11 mouse cellular contexts compared by ENCODE assay signal in genomic region chr16:4912074-4912648, GRCm38 (mm10). TPM values are rescaled to one million over a fixed set of nuclear protein-coding genes. Genes with fewer than 3 reads are reported as not detected.
DNase-seq lines count a peak whose midpoint lies in the region; ATAC-seq and TF ChIP-seq lines count a peak whose summit lies in the region.
"Had no signal": no experiment of that assay in that cellular context is flagged by ENCODE, and none has a peak within 500 bp of the region (broad histone marks: within the 10 kb centered on the region; RNA-seq: fewer than 3 reads in every experiment).

No protein-coding gene starts in this region.

- H3K79me2 ChIP-seq in heart, adult 2 months (replicated peaks; ENCODE audit: control insufficient read depth, insufficient read depth, low read length) = no peaks in the 10 kb centered on the region

- H3K36me3 ChIP-seq in heart, adult 2 months (ENCODE audit: control insufficient read depth, insufficient read depth, low read length) = peaks cover 2% of the 10 kb centered on the region; the same call in 1 of the 2 replicates
- peaks cover 18% of the 10 kb centered on the region for H3K36me3 ChIP-seq in heart, embryonic 11.5 days (ENCODE audit: control insufficient read depth, insufficient read depth, low read length)
- peaks cover 18% of the 10 kb centered on the region for H3K36me3 ChIP-seq in liver, embryonic 11.5 days (ENCODE audit: control insufficient read depth, insufficient read depth, low read length)
- peaks cover 30% of the 10 kb centered on the region for H3K36me3 ChIP-seq in intestine, embryonic 16.5 days (ENCODE audit: control insufficient read depth, insufficient read depth, low read length)
- peaks cover 73% of the 10 kb centered on the region for H3K36me3 ChIP-seq in neural tube, embryonic 15.5 days
- H3K36me3 ChIP-seq in forebrain, embryonic 11.5 days (ENCODE audit: control insufficient read depth, insufficient read depth, low read length) = no peaks in the 10 kb centered on the region

- no peak overlapping the region for H3K4me3 ChIP-seq in heart, adult 2 months
- no peak overlapping the region for H3K4me3 ChIP-seq in heart, embryonic 11.5 days (ENCODE audit: low read depth, low read length)
- H3K4me3 ChIP-seq in liver, embryonic 11.5 days (ENCODE audit: low read depth, low read length) = no peak overlapping the region
- H3K4me3 ChIP-seq in intestine, embryonic 16.5 days (ENCODE audit: low read length) = no peak overlapping the region
- H3K4me3 ChIP-seq in neural tube, embryonic 15.5 days (replicated peaks) = no peak overlapping the region
- H3K4me3 ChIP-seq in forebrain, embryonic 11.5 days (ENCODE audit: low read depth, low read length) = no peak overlapping the region
- H3K4me3 ChIP-seq: forebrain, embryonic 12.5 days; midbrain, embryonic 12.5 days had no signal

- DNase-seq in heart, adult 2 months = no peak
- DNase-seq in liver, embryonic 11.5 days (ENCODE audit: low spot score) = no peak
- no peak for DNase-seq in liver
- no peak for DNase-seq in forebrain, embryonic 11.5 days (ENCODE audit: low spot score)
- DNase-seq in thymus, postnatal 0 days (ENCODE audit: low spot score) = no peak
- DNase-seq: cerebellum, adult 11-12 months had no signal

- H3K4me1 ChIP-seq in heart, adult 2 months (ENCODE audit: control insufficient read depth, insufficient read depth, low read length) = peaks cover 16% of the 10 kb centered on the region
- H3K4me1 ChIP-seq in heart, embryonic 11.5 days (ENCODE audit: control insufficient read depth, insufficient read depth, low read length) = peaks cover 5% of the 10 kb centered on the region; the same call in 1 of the 2 replicates
- H3K4me1 ChIP-seq in liver, embryonic 11.5 days (replicated peaks; ENCODE audit: control insufficient read depth, insufficient read depth, low read length) = peaks cover 4% of the 10 kb centered on the region; the same call in 1 of the 2 replicates
- H3K4me1 ChIP-seq in intestine, embryonic 16.5 days (ENCODE audit: control insufficient read depth, insufficient read depth, low read length) = peaks cover 2% of the 10 kb centered on the region; the same call in 1 of the 2 replicates
- peaks cover 10% of the 10 kb centered on the region; the same call in 1 of the 2 replicates for H3K4me1 ChIP-seq in neural tube, embryonic 15.5 days
- no peaks in the 10 kb centered on the region for H3K4me1 ChIP-seq in forebrain, embryonic 11.5 days (replicated peaks; ENCODE audit: control insufficient read depth, insufficient read depth, low read length)

- no peak for TF ChIP-seq POLR2A in heart, adult 2 months (IDR thresholded peaks at IDR 0.05; ENCODE audit: insufficient read depth, low read depth, low read length)

- H3K9me3 ChIP-seq in heart, embryonic 11.5 days (replicated peaks; ENCODE audit: control insufficient read depth, low read length) = no peaks in the 10 kb centered on the region
- H3K9me3 ChIP-seq in liver, embryonic 11.5 days (ENCODE audit: control insufficient read depth, low read length) = no peaks in the 10 kb centered on the region
- H3K9me3 ChIP-seq in intestine, embryonic 16.5 days (ENCODE audit: control insufficient read depth, low read length) = no peaks in the 10 kb centered on the region
- no peaks in the 10 kb centered on the region for H3K9me3 ChIP-seq in neural tube, embryonic 15.5 days (replicated peaks)
- no peaks in the 10 kb centered on the region for H3K9me3 ChIP-seq in forebrain, embryonic 11.5 days (ENCODE audit: control insufficient read depth, low read length)
- H3K9me3 ChIP-seq: forebrain, embryonic 12.5 days; midbrain, embryonic 12.5 days had no signal

- peak overlapping the region; percentile 58 for H3K27ac ChIP-seq in heart, adult 2 months
- H3K27ac ChIP-seq in heart, embryonic 11.5 days (ENCODE audit: low read depth, low read length) = no peak overlapping the region
- H3K27ac ChIP-seq in liver, embryonic 11.5 days (ENCODE audit: low read depth, low read length) = peak overlapping the region; percentile 21; the same call in 1 of the 2 replicates
- H3K27ac ChIP-seq in intestine, embryonic 16.5 days (ENCODE audit: low read length) = peak overlapping the region; percentile 62; the same call in 1 of the 2 replicates
- 0 out of 2 replicates have a peak overlapping the region, but pooled peaks have one; percentile 51 for H3K27ac ChIP-seq in neural tube, embryonic 15.5 days (replicated peaks)
- H3K27ac ChIP-seq in forebrain, embryonic 11.5 days (ENCODE audit: low read depth, low read length) = no peak overlapping the region
- H3K27ac ChIP-seq: midbrain, embryonic 12.5 days had no signal

- no peaks in the 10 kb centered on the region for H3K27me3 ChIP-seq in heart, adult 2 months (ENCODE audit: control insufficient read depth, insufficient read depth, low read length)
- no peaks in the 10 kb centered on the region for H3K27me3 ChIP-seq in heart, embryonic 11.5 days (ENCODE audit: control insufficient read depth, insufficient read depth, low read length)
- no peaks in the 10 kb centered on the region for H3K27me3 ChIP-seq in liver, embryonic 11.5 days (replicated peaks; ENCODE audit: control insufficient read depth, insufficient read depth, low read length)
- H3K27me3 ChIP-seq in intestine, embryonic 16.5 days (replicated peaks; ENCODE audit: control insufficient read depth, insufficient read depth, low read length) = no peaks in the 10 kb centered on the region
- H3K27me3 ChIP-seq in neural tube, embryonic 15.5 days (replicated peaks) = no peaks in the 10 kb centered on the region
- no peaks in the 10 kb centered on the region for H3K27me3 ChIP-seq in forebrain, embryonic 11.5 days (ENCODE audit: control insufficient read depth, insufficient read depth, low read length)
- H3K27me3 ChIP-seq: forebrain, embryonic 12.5 days; midbrain, embryonic 12.5 days had no signal

- no peak overlapping the region for H3K9ac ChIP-seq in heart, adult 2 months (ENCODE audit: low read depth, low read length)
- H3K9ac ChIP-seq in heart, embryonic 11.5 days (ENCODE audit: low read depth, low read length) = no peak overlapping the region
- no peak overlapping the region for H3K9ac ChIP-seq in liver, embryonic 11.5 days (ENCODE audit: low read depth, low read length)
- no peak overlapping the region for H3K9ac ChIP-seq in intestine, embryonic 16.5 days (ENCODE audit: low read depth, low read length)
- no peak overlapping the region for H3K9ac ChIP-seq in neural tube, embryonic 15.5 days (replicated peaks)
- H3K9ac ChIP-seq in forebrain, embryonic 11.5 days (ENCODE audit: low read length) = no peak overlapping the region
- H3K9ac ChIP-seq: forebrain, embryonic 12.5 days; midbrain, embryonic 12.5 days had no signal

- no peak for ATAC-seq in heart, embryonic 11.5 days (replicated peaks; ENCODE audit: insufficient number of reproducible peaks, low FRiP score, low TSS enrichment)
- peak; percentile 51 for ATAC-seq in liver, embryonic 11.5 days (replicated peaks; ENCODE audit: low FRiP score)
- ATAC-seq in intestine, embryonic 16.5 days = no peak
- no peak for ATAC-seq in neural tube, embryonic 15.5 days (ENCODE audit: low FRiP score)
- ATAC-seq in forebrain, embryonic 11.5 days (replicated peaks; ENCODE audit: low FRiP score) = no peak

- no peak overlapping the region for H3K4me2 ChIP-seq in heart, embryonic 11.5 days
- H3K4me2 ChIP-seq in liver, embryonic 11.5 days = no peak overlapping the region
- no peak overlapping the region for H3K4me2 ChIP-seq in intestine, embryonic 16.5 days (ENCODE audit: low read depth, low read length)
- no peak overlapping the region for H3K4me2 ChIP-seq in neural tube, embryonic 15.5 days
- no peak overlapping the region for H3K4me2 ChIP-seq in forebrain, embryonic 11.5 days (ENCODE audit: low read depth, low read length, severe bottlenecking)
- H3K4me2 ChIP-seq: forebrain, embryonic 12.5 days; midbrain, embryonic 12.5 days had no signal

- intact Hi-C loops in heart, adult 2 months (cut with DNase I) = loop anchor here (2.0 kb wide), 1 partner anchor 33 kb away; no protein-coding TSS in a partner anchor

- WGBS in heart, adult 2 months = 73% methylated on average over 10 of the region's 10 CpGs
- 72% methylated on average over 10 of the region's 10 CpGs for WGBS in heart, embryonic 11.5 days (ENCODE audit: insufficient replicate concordance)
- 60% methylated on average over 10 of the region's 10 CpGs for WGBS in liver, embryonic 11.5 days
- WGBS in intestine, embryonic 16.5 days = 80% methylated on average over 10 of the region's 10 CpGs
- WGBS in neural tube, embryonic 15.5 days = 77% methylated on average over 10 of the region's 10 CpGs
- 75% methylated on average over 10 of the region's 10 CpGs for WGBS in forebrain, embryonic 11.5 days

- no peak for TF ChIP-seq CTCF in heart, adult 2 months (IDR thresholded peaks at IDR 0.05)

- no peak for TF ChIP-seq EP300 in heart, adult 2 months (IDR thresholded peaks at IDR 0.05; ENCODE audit: insufficient read depth, low read depth, low read length)

RNA-seq across cellular contexts. Expression of gene Mgrn1, which starts 26.1 kb away (rescaled TPM):
- total RNA-seq in heart, adult 2 months (2021) = 100 to 1,000 TPM; 148 to 168 TPM
- polyA plus RNA-seq in heart, adult 2 months (2012; rRNA removed) = 274 and 284 TPM in 2 replicates
- polyA plus RNA-seq in heart, embryonic 11.5 days (2014; fragmentation: Nextera tagmentation; extraction: Ambion mirVana) = 96.8 and 112 TPM in 2 replicates
- 50.5 and 52.5 TPM in 2 replicates for polyA plus RNA-seq in liver, embryonic 11.5 days (2014; fragmentation: Nextera tagmentation; extraction: Ambion mirVana)
- polyA plus RNA-seq in intestine, embryonic 16.5 days (2015; fragmentation: Nextera tagmentation; extraction: Ambion mirVana) = 82.7 and 84.6 TPM in 2 replicates
- polyA plus RNA-seq in neural tube, embryonic 15.5 days (2015; fragmentation: Nextera tagmentation; extraction: Ambion mirVana) = 122 and 125 TPM in 2 replicates
- 69.9 and 77.2 TPM in 2 replicates for polyA plus RNA-seq in forebrain, embryonic 11.5 days (2014; fragmentation: Nextera tagmentation; extraction: Ambion mirVana)
- polyA plus RNA-seq in thymus, postnatal 0 days (2015; fragmentation: Nextera tagmentation; extraction: Ambion mirVana) = 31.1 and 31.7 TPM in 2 replicates

RNA-seq across cellular contexts. Expression of gene Nudt16l1, which starts 26.4 kb away (rescaled TPM):
- total RNA-seq in heart, adult 2 months (2021) = 10 to 100 TPM; 16.7 to 17.1 TPM
- polyA plus RNA-seq in heart, adult 2 months (2012; rRNA removed) = 38.9 and 44.5 TPM in 2 replicates
- polyA plus RNA-seq in heart, embryonic 11.5 days (2014; fragmentation: Nextera tagmentation; extraction: Ambion mirVana) = 102 and 106 TPM in 2 replicates
- 102 and 103 TPM in 2 replicates for polyA plus RNA-seq in liver, embryonic 11.5 days (2014; fragmentation: Nextera tagmentation; extraction: Ambion mirVana)
- polyA plus RNA-seq in intestine, embryonic 16.5 days (2015; fragmentation: Nextera tagmentation; extraction: Ambion mirVana) = 144 TPM in 2 replicates
- 128 and 140 TPM in 2 replicates for polyA plus RNA-seq in neural tube, embryonic 15.5 days (2015; fragmentation: Nextera tagmentation; extraction: Ambion mirVana)
- 120 and 137 TPM in 2 replicates for polyA plus RNA-seq in forebrain, embryonic 11.5 days (2014; fragmentation: Nextera tagmentation; extraction: Ambion mirVana)
- polyA plus RNA-seq in thymus, postnatal 0 days (2015; fragmentation: Nextera tagmentation; extraction: Ambion mirVana) = 150 and 151 TPM in 2 replicates

RNA-seq across cellular contexts. Expression of gene Ubald1, which starts 32.0 kb away (rescaled TPM):
- total RNA-seq in heart, adult 2 months (2021) = 10 to 100 TPM; 17.2 to 18.3 TPM
- 18.2 and 24.5 TPM in 2 replicates for polyA plus RNA-seq in heart, adult 2 months (2012; rRNA removed)
- 27.4 and 28.8 TPM in 2 replicates for polyA plus RNA-seq in heart, embryonic 11.5 days (2014; fragmentation: Nextera tagmentation; extraction: Ambion mirVana)
- 26.4 and 29.9 TPM in 2 replicates for polyA plus RNA-seq in liver, embryonic 11.5 days (2014; fragmentation: Nextera tagmentation; extraction: Ambion mirVana)
- polyA plus RNA-seq in intestine, embryonic 16.5 days (2015; fragmentation: Nextera tagmentation; extraction: Ambion mirVana) = 33.7 and 35.5 TPM in 2 replicates
- 66.0 and 66.7 TPM in 2 replicates for polyA plus RNA-seq in neural tube, embryonic 15.5 days (2015; fragmentation: Nextera tagmentation; extraction: Ambion mirVana)
- 23.9 TPM in 2 replicates for polyA plus RNA-seq in forebrain, embryonic 11.5 days (2014; fragmentation: Nextera tagmentation; extraction: Ambion mirVana)
- 57.5 and 62.3 TPM in 2 replicates for polyA plus RNA-seq in thymus, postnatal 0 days (2015; fragmentation: Nextera tagmentation; extraction: Ambion mirVana)

RNA-seq across cellular contexts. Expression of gene Anks3, which starts 51.8 kb away (rescaled TPM):
- 10 to 100 TPM; 11.4 to 12.7 TPM for total RNA-seq in heart, adult 2 months (2021)
- polyA plus RNA-seq in heart, adult 2 months (2012; rRNA removed) = 21.3 and 30.4 TPM in 2 replicates
- 28.7 and 31.8 TPM in 2 replicates for polyA plus RNA-seq in heart, embryonic 11.5 days (2014; fragmentation: Nextera tagmentation; extraction: Ambion mirVana)
- polyA plus RNA-seq in liver, embryonic 11.5 days (2014; fragmentation: Nextera tagmentation; extraction: Ambion mirVana) = 28.1 and 30.0 TPM in 2 replicates
- polyA plus RNA-seq in intestine, embryonic 16.5 days (2015; fragmentation: Nextera tagmentation; extraction: Ambion mirVana) = 39.7 and 41.3 TPM in 2 replicates
- 68.6 and 71.5 TPM in 2 replicates for polyA plus RNA-seq in neural tube, embryonic 15.5 days (2015; fragmentation: Nextera tagmentation; extraction: Ambion mirVana)
- polyA plus RNA-seq in forebrain, embryonic 11.5 days (2014; fragmentation: Nextera tagmentation; extraction: Ambion mirVana) = 50.4 and 52.4 TPM in 2 replicates
- 45.3 and 50.3 TPM in 2 replicates for polyA plus RNA-seq in thymus, postnatal 0 days (2015; fragmentation: Nextera tagmentation; extraction: Ambion mirVana)

Comparison
In these comparisons a context has a peak if more than half of its experiments do, and no peak if none do; other contexts are left out.
1. H3K27ac ChIP-seq: peak in heart, adult 2 months (single experiment), liver, embryonic 11.5 days (single experiment), intestine, embryonic 16.5 days (single experiment) and neural tube, embryonic 15.5 days (single experiment); none in heart, embryonic 11.5 days (single experiment) and forebrain, embryonic 11.5 days (single experiment).